Mouse (Mus musculus) adrenal gland, postnatal 14 days (tissue): Measurements from ENCODE around the gene Slc25a38. TPM values are rescaled to one million over a fixed set of nuclear protein-coding genes. Genes with fewer than 3 reads are reported as not detected.

Experiments used
- DNase-seq: peaks from one replicate; pipeline ENCODE4 v3.0.0; 2021; ENCODE audit warnings: mixed read lengths
- long read RNA-seq, 2 experiments: library from polyadenylated mRNA; stranded (forward); transcript quantifications; one replicate each; pipeline ENCODE4 v2.0.0; 2021
- total RNA-seq: library from RNA; stranded (reverse); gene quantifications from 2 replicates; pipeline ENCODE4 v1.2.3, GENCODE M21; 2021

Gene Slc25a38
- 21.6 and 22.6 TPM in 2 replicates for total RNA-seq
- long read RNA-seq, experiment 1, transcript Slc25a38-201 (7 exons, 1,791 nt) = major isoform, 7 of 24 reads
- long read RNA-seq, experiment 1, partial matches to known transcripts = 1 of 24 reads
- long read RNA-seq, experiment 1, other reads (novel, unspliced or antisense) = 14 of 24 reads
- long read RNA-seq, experiment 2, partial matches to known transcripts = 1 of 17 reads
- long read RNA-seq, experiment 2, other reads (novel, unspliced or antisense) = 12 of 17 reads

DNA sequence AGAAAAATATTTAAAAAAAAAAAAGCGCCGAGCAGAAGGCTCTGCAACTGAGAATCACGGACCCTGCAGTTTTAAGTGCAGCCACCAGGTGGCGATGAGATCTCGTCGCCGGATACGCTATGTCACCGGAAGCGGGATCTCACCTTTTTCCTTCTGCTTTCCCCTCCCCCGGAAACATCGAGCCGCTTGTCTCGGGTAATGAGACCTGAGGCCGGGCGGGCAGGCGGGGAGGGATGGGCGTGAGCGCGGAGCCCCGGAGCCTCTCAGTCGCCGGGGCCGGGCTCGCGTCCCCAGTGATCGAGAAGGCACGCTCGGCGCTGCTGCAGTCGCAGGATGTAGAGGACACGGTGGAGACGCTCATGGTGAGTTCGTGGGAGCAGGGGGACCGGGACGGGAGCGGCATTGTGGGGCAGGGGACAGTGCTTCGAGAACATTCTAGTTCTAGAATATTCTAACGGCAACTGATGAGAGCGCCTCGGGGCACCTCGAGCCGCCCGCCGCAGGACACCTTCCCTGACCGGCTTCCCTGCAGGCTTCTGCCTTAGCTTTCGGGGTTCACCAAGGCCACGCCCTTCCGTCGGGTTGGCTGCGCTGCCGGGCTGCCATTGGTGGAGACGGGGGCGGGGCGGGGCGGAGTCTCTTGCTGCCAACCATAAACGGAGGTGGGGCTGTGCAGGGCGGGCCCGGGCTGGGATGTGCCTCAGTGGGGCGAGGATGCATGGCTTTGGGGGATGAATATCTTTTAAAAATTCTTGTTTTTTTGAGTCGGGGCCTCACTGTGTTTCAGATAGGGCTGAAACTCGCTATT lies at the start of gene Slc25a38:
TSS of gene Slc25a38 (plus strand) at position 164 of the 808 bp plus-strand sequence.
- DNase-seq = peak; percentile 98

DNA sequence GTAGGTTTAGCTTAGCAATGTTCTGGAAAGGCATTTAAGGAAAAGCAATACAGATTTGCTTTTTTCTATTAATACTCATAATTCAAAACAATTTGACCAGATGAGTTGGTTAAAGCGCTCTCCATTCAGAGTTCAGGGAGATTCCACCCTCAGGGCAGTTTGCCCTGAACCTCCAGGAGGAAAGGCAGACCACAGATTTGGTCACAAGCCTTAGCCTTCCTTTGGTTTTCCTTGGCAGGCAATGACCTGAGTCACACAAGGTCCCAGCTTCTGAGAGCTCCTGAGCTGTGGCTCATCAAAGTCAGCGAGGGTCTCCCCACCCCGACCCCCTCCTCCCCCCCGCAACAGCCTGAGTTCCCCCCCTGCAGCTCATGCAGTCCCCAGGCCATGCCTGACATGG lies 45.9 kb upstream of the Slc25a38 start:
- DNase-seq = no peak

DNA sequence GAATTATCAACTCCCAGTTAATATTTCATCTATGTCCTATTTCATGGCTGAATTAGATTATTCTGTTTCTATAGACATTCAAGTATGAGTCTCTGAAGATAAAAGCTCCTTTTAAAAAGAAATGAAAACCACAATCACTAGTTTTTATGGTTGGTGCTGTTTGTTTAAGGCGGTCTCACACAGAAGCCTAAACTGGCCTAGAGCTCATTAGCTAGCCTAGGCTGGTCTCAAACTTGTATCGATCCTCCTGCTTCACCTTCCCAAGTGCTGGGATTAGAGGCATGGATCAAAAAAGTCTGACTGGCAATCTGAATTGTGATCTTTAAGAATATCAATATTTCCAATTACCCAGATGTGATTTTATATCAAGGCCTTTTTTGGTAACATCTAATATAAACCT lies 42.6 kb upstream of the Slc25a38 start:
- DNase-seq = no peak

DNA sequence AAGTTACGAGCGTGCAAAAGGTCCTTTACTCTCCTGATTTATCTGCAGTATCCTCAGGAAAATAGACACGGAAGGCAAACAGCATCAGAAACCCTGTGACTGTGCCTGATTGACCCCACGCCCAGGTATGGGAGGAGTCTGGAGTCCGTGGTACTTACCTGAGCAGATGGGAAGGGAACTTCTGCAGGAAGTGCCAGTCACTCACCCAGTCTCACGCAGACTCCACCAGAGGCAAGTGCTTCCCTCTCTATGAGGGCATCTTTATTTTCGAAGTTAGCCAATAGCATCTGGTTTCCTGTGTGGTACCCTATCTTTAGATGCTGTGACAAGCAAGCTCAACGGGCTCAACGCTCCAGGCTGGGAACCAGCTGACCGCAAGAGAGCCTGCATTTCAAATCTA lies 42.1 kb upstream of the Slc25a38 start:
- DNase-seq = no peak

DNA sequence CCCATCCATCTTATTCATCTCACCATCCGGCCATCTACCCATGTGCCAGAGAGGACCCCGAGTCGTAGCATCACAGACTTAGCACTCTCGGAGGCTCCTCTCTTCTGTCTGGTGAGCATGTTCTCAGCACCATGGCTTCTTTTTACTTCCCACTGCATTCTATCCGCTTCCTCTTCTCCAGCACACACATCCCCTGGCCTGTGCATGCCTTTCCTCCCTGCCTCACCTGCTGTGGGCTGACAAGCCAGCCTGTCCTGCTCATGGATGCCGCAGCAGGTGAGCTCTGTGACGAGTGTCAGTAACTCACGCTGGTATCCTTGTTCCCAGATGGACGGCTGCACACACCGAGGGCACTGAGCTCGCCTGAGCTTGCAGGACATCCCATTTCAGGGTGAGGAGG lies 40.4 kb upstream of the Slc25a38 start, which contains the start of gene Cx3cr1:
TSS of gene Cx3cr1 (minus strand) at position 101 of the 400 bp plus-strand sequence.
- no peak for DNase-seq

DNA sequence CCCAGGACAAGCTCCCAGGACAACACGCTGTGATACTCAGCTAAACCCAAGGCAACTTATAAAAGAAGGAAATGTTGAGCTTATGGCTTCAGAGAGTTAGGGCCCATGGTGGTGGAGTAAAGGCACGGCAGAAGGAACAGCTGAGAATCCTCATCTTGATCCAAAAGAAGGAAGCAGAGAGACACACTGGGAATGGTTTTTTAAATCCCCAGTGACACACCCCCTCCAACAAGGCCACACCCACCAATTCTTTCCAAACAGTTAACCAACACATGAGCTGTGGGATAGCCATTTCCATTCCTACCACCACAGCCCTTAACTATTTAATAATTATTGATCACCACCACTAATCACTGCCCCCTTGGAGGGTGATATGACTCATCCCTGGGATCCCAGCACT lies 38.9 kb upstream of the Slc25a38 start:
- DNase-seq = no peak

DNA sequence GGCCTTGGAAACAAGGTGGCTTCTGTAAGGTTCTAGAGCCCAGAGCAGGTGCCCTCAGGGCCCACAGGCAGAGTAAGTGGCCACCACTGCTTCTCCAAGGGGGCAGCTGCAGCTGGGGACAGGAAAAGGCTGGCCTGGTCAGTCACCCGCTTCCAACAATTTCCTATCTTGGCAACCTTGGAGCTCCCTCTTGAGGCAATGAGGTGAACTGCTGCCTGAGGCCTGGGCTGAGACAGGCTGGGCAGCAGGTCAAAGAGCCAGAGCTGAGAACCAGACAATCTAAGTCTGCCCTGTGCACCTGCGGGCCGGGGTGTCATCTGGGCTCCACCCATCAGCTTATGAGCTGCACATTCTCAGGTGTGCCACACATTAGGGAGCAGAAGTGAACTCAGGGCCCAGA lies 37.0 kb upstream of the Slc25a38 start:
- peak; percentile 89 for DNase-seq

DNA sequence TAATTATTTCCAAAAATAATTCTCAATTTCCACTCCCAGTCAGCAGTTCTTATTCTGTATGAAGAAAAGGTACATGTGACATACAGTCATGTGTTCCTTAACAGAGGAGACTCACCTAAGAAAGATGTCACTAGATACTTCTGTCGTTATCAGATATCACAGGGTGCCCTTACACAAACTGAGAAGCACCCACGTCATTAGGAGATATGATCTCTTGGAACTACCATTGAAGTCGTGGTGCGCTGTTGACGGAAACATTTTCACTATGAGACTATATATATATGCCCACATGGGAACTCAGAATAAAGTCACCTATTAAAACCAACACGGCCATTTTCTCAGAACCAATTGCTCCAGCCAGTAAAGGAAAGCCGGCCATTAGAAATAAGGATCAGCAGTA lies 35.7 kb upstream of the Slc25a38 start:
- no peak for DNase-seq

DNA sequence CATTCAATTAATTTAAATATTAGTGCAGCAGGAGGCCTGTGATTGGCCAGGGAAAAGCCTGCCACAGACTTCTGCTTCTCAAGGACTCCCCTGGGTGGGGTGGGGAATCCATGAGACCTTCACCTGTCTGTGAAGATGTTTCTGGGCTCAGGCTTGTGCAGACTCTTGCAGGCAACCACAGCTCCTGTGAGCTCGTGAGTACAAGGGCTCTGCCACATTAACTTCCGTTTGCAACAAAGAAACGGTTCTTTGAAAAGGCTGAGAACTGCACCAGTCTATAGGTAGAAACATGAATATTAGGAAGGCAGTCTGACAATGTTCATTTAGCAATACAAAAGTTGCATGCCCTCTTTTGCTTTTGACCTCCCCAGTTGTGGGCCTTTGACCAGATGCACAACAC lies 31.9 kb upstream of the Slc25a38 start:
- DNase-seq = no peak

DNA sequence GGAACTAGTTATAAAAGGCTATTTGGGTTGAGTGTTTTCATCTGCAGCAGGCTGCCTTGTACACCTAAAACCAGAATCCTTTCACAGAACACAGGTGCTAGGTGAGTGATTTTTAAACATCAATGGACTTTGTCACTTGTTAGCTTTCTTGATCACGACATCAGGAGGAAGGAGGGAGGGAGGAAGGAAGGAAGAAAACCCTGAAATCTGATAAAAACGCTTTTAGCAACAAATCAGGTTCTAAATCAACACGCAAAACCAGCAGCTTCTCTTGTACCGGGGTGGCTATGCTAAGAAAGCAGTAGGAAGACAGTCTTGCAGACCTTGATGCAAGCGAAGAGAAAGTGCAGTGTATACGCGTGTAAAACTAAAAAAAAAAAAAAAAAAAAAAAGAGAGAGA lies 30.3 kb upstream of the Slc25a38 start:
- no peak for DNase-seq

DNA sequence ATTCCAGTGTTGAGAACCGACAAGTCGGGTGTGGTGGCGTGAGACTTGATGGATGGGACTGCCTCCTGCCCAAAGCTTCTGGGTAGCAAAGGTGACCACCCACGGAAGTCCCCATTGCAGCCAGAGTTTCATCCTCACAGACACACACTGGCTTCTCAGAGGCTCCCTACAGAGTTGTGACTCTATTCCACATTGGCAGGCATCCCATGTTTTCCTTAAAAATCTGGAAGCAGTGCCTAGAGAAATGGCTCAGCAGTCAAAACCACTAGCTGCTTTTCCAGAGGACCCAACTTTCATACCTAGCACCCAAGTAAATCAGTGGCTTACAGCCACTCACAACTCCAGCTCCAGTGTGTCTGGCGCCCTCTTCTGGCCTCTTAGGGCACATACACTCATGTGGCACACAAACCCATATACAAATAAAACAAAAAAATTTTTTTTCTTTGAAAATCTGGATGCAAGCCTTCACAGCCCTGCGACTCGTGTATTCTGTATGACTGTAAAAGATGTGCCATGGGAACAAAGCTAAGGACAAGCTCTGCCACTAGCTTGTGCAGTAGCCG lies 29.5 kb upstream of the Slc25a38 start:
- DNase-seq = no peak

DNA sequence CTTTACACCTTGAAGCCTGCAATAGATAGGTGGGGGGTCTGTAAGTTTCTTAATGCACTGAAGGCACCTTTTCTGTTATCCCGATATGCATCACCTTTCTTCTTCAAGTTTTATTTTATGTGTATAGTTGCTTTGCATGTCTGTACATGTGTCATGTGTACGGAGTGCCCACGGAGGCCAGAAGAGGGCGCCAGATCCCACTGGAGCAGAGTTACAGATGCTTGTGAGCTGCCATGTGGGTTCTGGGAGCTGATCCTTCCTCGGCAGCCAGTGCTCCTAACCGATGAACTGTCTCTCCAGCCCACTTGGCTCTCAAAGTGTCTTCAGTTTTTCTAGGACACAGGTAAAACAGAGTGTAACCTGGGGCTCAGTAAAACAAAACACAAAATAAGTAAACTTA lies 28.9 kb upstream of the Slc25a38 start:
- DNase-seq = peak; percentile 28

DNA sequence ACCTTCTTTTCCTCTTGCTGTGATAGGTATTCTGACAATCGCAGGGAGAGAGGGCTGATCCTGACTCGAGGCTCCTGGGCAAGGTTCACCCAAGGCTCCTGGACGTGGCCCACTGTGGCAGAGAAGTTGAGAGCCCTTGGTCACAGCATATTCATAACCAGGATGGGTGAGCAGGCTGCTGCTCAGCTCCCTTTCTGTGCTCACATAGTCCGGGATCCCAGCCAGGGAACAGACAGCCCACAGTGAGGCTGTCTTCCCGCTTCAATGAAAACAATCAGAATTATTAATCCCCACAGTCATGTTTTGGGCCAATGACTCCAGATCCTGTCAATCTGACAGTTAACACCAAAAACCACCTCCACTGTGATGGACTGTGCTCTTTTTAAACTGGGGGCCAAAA lies 28.2 kb upstream of the Slc25a38 start:
- no peak for DNase-seq

DNA sequence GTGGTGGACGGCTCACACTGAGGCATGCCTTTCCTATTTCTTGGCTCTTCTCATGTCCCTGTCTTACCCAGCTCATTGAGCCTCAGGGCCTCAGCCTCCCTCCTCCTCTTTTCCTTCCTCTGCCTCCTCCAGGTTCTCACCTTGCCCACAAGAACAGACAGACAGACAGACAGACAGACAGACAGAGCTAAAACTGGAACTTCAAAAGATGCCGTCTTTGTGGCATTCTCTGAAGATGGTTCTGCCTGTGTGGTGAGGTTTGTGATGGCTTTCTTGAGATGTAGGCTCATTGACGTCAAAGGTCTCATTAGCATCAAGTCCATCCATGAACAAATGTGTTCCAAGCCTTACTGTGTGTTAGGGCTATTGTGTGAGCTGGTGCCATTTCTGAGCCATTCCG lies 27.5 kb upstream of the Slc25a38 start:
- DNase-seq = no peak

DNA sequence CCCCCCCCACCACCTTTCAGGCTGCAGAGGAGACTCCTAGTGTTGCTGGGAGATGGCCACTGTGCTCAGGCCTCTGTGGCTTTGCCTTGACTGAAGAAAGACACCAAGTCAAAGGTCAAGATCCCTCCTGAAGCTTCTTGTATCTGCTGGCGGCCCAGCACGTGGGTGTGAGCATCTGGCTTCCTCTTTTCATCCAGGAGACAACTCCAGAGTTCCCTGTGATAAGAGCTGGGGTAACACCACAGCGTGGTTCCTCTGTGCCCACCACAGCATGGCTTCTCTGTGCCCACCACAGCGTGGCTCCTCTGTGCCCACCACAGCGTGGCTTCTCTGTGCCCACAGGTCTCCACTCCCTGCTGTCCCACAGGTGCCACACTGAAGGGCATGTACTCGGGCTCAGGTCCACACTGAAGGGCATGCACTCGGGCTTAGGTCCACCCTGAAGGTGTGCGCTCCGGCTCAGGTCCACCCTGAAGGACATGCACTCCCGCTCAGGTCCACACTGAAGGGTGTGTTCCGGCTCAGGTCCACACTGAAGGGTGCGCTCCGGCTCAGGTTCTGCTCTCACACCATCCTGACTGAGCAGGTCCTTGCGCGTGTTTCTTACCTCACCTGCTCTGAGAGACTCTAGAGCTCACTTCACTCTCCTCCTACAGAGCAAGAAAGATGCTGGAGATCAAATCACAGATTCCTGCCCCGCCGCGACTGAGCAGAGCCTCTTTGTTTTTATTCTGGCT lies 26.8 kb upstream of the Slc25a38 start:
- no peak for DNase-seq

DNA sequence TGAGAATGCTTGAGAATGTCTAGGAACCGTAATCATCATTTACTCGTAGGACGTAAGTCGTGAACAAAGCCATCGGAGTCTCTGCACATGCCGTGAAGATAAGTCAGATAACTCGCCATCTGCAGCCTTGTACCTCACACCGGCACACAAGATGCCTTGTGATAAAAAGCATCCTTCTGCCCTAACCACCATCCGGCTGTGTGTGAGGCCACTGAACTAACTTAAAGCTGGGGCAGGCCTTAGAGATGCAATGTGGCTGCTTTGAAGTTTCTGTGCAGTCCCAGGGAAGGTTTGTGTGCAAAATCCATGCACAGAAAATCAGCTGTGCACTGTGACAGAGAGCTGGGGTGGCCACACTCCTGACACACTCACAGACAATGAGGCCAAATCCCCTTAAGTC lies 25.8 kb upstream of the Slc25a38 start:
- no peak for DNase-seq

DNA sequence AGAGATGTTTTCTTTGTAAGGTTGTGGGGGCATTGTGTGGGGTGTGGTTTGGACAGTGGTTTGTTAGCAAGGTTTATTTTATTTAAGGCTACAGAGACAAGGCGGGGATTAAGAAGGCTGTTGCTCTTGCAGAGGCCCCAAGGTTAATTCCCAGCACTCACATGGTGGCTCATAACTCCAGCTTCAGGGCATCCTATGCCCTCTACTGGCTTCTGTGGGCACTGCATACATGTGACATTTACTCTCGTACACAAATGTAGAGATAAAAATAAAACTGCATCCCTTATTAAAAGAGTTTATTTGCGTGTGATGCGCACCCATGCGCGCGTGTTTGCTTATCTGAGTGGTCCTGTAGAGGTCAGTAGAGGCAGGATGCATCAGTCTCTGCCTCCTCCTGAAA lies 21.0 kb upstream of the Slc25a38 start:
- no peak for DNase-seq

DNA sequence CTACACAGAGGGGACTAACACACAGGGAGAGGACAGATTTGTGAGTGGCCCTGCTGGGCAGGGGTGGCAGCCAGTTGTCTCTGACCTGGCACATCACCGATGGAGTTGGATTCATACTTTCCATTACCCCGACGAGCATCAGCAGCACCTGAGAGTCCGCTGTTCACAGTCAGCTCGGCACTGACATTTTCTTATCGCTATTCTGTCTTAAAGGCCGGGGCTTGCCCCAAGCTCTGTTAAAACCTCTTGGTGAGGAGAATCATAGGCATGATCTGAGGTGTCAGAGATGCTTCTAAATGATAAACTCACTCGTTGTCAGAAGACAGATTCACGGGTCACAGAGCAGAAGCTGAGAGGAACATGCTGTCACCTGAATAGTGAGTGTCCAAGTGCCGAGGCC lies 19.1 kb upstream of the Slc25a38 start:
- no peak for DNase-seq

DNA sequence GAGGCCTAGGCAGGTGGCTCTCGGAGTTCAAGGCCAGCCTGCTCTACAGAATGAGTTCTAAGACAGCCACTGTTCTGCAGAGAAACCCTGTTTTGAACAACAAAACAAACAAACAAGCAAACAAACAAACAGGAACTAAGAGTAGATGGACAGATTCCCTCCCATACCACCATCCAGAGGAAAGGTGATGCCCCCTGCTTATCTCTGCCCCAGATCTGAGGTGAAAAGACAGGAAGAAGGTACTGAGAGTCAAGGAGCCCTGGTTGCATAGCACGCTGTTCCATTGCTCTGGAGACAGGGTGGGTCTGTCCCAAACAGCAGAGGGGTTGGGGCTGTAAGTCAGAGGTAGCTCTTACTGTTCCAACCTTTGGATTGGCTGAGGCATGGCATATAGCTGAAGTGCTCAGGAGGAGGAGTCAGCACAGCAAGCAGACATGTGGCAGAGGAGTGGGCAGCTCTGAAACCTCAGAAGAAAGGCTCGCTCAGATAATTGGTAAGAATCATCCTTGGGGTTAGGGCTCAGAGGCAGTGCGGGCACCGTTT lies 18.4 kb upstream of the Slc25a38 start, which contains the start of gene Ccr8:
TSS of gene Ccr8 (plus strand) at position 419 of the 543 bp plus-strand sequence.
- DNase-seq = no peak

DNA sequence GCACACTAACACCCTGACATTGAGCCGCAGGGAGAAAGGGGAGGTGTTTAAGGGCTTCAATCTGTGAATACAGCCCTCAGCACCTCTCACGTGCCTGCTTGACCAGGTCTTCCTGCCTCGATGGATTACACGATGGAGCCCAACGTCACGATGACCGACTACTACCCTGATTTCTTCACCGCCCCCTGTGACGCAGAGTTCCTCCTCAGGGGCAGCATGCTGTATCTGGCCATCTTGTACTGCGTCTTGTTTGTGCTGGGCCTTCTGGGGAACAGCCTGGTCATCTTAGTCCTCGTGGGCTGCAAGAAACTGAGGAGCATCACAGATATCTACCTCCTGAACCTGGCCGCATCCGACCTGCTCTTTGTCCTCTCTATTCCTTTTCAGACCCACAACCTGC lies 16.5 kb upstream of the Slc25a38 start:
- no peak for DNase-seq

DNA sequence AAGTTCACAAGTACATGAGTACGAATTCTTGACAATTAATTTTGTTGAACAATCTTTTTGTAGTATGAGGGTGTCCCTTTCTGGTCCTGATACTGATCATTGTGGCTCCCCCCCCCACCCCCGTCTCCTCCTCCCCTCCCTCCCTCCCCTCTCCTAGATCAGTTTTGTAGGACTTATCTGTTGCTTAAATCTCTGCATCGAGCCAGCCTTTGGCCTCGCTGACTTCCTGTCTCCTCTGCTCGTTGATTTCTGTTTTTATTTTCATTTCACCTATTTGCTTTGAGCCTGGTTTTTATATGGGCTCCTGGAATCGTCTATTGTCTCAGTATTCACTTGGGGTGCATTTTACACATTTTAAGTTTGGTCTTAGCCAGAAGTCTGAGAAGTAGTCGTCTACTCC lies 14.3 kb upstream of the Slc25a38 start:
- no peak for DNase-seq

DNA sequence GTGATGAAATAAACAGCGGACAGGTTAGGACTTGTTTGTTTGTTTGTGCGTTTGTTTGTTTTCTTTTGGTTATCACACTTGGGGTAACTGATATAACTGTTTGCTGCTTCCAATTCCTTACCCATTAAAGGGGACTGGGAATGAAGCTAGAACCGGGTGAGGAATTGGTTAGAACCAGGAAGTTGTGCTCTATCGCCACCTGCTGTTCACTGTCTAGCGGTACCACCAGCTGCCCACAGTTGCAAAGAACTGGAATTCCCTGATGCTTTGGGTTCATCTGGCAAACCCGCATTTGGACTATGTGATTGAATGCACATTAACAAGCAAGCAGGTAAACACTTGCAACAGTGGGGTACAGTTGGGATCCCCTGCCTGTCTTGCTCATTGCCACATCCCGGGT lies 11.5 kb upstream of the Slc25a38 start:
- DNase-seq = peak; percentile 77

DNA sequence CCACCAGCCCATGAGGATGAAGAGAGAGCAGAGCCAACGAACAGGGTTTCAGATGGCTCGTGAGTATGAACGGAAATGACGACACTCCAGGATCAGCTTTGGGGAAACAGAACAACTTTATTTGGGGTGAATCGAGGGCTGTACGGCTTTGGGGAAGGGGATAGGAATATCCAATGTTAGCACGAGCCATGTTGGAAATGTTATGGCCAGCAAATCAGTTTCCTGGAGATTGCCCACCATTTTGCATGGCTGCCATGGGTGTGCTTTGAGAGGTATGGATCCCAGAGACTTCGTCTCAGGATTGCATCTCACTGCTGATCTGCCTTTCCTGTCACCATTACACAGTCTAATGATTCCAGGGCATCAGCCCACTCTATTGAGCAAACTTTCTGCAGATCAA lies 10.9 kb upstream of the Slc25a38 start:
- DNase-seq = no peak
